Mouse (Mus musculus) brain, embryonic 14.5 days (tissue): ENCODE measurements at regions not wholly inside any gene's neighbourhood (a gene's known extent, or its start where the extent isn't known, plus 50 kb on each side); places are given as distances from the start of the nearest gene placed in this dataset.
"Not testable (repeated sequence)": the region's sequence is repeated elsewhere in the genome, so short reads cannot be mapped to it uniquely, and the experiment has no call there.

Source experiments
- CTCF ChIP-seq: fragments of 200-500 bp; IDR thresholded peaks from 2 replicates; pipeline ENCODE4 v1.5.1; 2012; ENCODE audit warnings: inconsistent platforms, mild to moderate bottlenecking, moderate library complexity, borderline replicate concordance; ENCODE audit not compliant: insufficient read depth, insufficient read length; ENCODE audit errors: extremely low read depth
- POLR2A ChIP-seq: fragments of 200-500 bp; IDR thresholded peaks from 2 replicates; pipeline ENCODE4 v1.6.1; 2012; ENCODE audit warnings: mild to moderate bottlenecking, inconsistent platforms, borderline replicate concordance; ENCODE audit not compliant: poor library complexity, insufficient read depth, insufficient read length, severe bottlenecking; ENCODE audit errors: extremely low read depth

DNA sequence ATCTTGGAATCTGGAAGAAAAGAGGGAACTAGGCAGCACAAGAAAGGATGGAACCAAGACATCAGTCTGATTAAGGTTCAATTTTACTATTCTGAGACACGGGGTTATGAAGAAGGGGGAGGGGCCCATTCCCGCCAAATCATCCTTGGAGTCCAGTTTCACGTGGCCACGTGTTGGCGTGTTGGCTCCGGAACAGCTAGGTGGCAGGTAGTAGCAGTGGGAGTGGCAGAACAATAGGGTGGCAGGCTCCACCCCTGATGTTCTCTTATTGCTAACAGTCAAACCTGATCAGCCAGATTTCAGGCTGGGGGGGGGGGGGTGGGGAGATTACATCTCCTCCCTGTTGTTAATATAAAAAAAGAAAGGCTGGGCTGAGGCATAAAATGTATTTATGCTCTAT is 453.2 kb downstream of the Gm37988 start:
- not testable (repeated sequence) for TF ChIP-seq CTCF, POLR2A
